Mouse (Mus musculus) kidney, postnatal 10 days (tissue): ENCODE results near the gene Ptpro.

Experiments
- DNase-seq: peaks from one replicate; pipeline ENCODE4 v3.0.0; 2021; ENCODE audit warnings: mixed read lengths

Gene Ptpro

DNA sequence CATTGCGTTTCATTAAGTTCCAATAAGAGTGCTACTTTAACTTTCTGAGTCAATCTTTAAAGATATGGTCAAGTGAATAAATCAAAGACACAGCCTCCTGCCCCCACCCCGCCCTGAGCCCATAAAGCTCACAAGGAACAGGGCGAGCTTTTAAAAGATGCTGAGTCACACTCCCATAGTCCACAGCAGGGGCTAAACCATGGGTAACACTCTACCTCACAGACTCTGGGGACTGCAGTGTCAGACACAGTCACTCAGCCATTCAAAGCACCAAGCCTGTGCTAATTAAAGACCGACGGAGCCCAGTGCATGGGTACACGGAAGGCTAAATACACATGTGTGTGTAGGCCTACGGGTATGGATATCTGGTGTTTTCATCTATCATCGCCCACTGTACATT lies 251.3 kb downstream of the Ptpro start:
- DNase-seq, result no peak

GRCm38 (mm10) chr6:137504052-137504451 lies 251.9 kb downstream of the Ptpro start:
- DNase-seq, result no peak

- DNase-seq, result no peak
Observed at GRCm38 (mm10) chr6:137505555-137506227, 253.6 kb downstream of the Ptpro start.

- no peak for DNase-seq
Observed at GRCm38 (mm10) chr6:137506563-137506962, 254.4 kb downstream of the Ptpro start.

GRCm38 (mm10) chr6:137508936-137509335 lies 256.8 kb downstream of the Ptpro start:
- no peak for DNase-seq

GRCm38 (mm10) chr6:137509341-137510045 lies 257.4 kb downstream of the Ptpro start:
- DNase-seq, result no peak

- no peak for DNase-seq
Observed at GRCm38 (mm10) chr6:137512753-137513152, 260.6 kb downstream of the Ptpro start.
